Mouse (Mus musculus): Measurements from ENCODE around the gene Rasgrf1.
"Not testable (repeated sequence)": the region's sequence is repeated elsewhere in the genome, so short reads cannot be mapped to it uniquely, and the experiment has no call there.

The Rasgrf1 gene

DNA sequence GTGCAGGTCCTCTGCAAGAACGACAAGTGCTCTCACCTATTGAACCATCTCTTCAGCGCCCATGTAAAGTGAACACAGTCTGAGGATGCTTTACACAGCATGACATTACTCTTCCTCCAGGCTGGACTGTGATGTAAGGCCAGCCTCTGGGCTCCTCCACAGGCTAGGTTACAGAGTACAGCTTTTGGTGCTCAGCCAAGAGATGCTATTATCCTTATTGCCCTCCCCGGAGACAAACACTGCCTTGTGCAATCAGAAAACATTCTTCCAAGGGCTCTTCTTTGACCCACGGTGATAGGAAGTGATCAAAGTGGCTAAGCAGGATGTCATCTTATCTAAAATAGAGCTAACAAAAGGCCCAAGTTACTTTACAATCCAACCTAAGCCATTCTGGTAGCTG is 128.8 kb downstream of the Rasgrf1 start:
- no peak for DNase-seq (ENCODE audit: low spot score)

DNA sequence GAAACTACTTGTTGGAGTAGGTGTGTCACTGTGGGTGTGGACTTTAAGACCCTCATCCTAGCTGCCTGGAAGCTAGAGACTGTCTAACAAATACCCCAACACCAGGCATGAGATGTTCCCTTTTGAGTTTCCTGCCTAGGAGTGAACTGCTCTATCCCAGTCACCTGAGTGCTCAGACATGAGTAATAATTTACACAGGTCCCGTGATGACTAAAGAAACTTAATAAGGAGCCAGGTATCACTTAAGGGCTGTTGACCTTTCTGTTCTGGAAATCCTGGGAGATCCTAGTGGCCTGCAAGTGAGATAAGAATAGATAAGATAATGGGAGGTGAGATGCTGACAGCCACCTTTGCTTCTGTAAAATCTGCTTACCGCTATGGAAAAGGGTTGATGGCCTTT is 131.2 kb downstream of the Rasgrf1 start:
- no peak for DNase-seq (ENCODE audit: low spot score)

DNA sequence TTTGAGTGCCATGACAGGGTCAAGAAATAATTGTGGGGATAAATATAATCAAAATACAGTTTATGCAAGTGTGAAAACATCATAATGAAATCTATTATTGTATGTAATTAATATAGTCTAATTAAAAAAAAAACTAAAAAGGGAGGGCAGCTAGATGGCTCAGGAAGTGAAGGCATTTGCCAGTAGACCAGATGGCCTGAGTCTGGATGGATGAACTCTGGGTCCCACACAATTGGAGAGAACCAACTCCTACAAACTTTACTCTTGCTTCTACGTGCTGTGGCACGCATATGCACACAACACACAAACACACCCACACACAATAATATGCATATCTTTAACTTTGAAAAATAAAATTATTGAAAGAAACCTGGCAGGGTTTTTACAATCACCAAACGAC is 131.8 kb downstream of the Rasgrf1 start:
- DNase-seq (ENCODE audit: low spot score): no peak

DNA sequence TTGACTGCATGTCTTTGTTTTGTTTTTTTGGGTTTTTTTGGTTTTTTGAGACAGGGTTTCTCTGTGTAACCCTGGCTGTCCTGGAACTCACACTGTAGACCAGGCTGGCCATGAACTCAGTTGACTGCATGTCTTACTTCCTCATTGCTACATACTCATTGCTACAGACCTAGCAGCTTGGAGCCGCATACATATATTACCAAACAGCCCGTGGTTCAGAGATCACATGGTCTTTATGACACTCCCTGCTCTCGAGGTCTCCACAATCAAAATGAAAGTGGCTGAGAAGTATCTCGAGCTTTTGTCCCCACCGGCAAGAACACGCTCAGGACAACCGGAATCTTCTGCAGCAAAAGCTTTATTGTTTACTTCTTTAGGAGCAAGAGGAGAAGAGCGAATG is 133.2 kb downstream of the Rasgrf1 start:
- not testable (repeated sequence) for DNase-seq (ENCODE audit: low spot score)

DNA sequence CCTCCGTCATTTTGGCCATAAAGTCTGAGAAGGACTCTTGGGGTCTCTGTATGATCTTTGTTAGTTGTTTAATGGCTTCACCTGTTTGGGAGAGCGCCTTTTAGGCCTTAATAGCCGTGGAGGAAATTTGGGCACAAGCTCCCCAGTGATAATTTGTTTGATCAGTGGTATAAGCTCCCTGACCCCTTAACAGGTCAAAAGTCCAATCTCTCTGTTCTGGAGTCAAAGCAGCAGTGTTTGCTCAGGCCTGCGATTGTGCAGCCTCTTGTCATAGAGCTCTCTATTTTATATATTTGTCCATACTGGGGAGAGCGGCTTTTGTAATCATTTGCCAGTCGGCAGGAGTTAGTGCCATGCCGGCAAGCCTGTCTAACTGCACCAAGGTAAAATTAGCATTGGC is 135.5 kb downstream of the Rasgrf1 start:
- DNase-seq (ENCODE audit: low spot score): no peak

DNA sequence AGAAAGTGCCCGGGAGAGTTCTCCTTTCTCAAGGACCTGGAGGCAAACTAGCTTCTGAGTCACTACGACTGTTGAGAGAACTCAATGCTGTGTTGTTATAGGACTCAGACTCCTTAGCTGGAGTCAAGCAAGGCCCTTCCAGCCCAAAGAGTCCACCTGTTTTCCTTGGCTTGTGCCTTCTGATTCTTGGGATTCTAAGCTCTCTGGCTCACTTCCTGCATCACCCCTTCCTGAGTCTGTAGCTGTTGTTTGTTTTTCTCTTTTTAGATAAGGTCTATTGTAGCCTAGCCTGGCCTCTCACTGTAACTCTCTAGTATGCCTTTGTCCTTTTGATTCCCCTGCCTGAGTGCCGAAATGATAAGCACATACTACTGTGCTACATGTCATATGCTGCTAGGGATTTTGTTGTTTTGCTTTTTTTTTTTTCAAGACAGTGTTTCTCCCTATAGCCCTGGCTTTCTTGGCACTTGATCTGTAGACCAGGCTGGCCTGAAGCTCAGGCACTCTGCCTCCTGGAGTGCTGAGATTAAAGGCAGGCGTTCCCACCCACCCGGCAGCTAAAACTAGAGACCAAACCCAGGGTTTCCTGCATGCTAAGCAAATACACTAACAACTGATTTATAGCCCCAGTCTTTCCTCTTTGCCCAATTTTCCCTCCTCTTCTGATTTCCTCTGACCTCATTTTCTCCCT is 138.4 kb downstream of the Rasgrf1 start:
- DNase-seq (ENCODE audit: low spot score): no peak

DNA sequence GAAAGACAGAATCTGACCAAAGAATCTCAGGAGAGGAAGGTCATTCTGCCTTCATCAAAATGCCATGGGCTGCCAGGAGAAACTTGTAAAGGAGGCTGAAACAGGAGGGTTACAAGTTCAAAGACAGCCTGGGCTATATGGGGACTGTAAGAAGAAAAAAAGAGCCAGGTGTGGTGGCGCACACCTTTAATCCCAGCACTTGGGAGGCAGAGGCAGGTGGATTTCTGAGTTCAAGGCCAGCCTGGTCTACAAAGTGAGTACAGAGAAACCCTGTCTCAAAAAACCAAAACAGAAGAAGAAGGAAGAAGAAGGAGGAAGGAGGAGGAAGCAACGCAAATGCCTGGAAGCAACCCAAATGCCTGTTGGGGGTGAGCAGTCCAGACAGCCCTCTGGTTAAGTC is 144.1 kb downstream of the Rasgrf1 start, which contains the start of gene Ctsh:
Gene Ctsh (plus strand): TSS at position 301 of the 400 bp plus-strand sequence.
- no peak for DNase-seq (ENCODE audit: low spot score)

DNA sequence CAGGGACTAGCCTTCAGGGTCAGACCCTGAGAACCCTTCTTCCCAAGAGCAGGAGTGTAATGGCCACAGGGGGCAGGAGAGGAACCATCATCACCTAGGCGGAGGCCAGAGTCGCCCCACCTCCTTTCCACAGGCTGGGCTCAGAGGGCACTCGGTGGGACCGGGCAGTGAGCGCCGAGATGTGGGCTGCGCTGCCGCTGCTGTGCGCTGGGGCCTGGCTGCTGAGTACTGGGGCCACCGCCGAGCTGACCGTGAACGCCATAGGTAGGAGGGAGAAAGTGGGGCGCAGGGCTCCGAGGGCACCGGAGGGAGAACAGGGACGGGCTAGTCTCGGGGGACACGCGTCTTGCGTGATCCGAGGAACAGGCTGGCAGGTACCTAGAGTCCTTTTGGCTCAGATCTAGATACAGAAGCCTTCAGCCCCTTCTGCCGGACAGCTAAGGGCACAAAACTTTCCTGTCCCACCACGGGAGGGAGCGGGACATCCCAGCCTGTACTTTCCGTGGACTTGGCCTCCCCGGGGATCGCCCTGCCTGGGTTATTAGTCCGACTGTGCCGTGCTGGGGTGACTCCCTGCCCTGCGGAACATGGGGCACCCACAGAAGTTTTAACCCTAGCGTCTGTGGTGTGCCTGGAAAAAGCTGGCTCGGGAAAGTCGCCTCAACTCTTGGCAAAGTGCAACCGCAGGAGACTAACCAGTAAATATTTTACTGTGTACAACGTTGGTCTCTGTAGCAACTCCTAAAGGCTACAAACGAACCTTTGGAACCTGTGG is 144.8 kb downstream of the Rasgrf1 start:
- peak; percentile 71 for DNase-seq (ENCODE audit: low spot score)

DNA sequence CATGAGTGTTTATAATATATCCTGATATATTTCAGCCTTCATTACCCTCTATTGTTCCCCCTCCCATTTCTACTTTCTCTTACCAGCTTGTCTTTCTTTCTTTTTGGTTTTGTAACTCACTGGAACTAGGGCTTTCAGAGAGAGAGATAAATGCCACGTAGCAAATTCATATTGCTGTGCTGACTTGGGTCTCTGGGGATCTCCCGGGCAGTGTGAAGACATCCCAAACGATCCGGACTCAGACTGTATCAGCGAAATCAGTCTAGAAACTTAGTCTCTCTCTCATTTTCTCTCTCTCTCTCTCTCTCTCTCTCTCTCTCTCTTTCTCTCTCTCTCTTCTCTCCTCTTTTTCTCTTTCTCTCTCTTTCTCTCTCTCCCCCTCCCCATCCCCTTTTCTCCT is 145.7 kb downstream of the Rasgrf1 start:
- no peak for DNase-seq (ENCODE audit: low spot score)

DNA sequence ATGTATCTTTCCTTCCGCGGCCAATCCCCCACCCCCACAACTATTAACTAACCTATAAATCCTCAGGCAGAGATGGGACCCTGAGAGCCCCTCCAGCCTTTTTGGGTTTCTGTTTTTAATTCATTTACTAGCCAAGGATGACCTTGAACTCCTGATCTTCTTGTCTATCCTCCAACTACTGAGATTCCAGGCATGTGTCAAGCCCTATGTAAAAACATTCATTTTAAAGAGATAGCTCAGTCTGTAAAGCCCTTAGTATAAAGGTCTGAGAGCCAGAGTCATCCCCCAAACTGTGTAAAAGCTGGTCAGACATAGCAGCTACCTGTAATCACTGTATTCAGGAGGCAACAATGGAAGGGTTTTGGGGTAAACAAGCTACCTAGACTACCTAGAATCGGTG is 146.2 kb downstream of the Rasgrf1 start:
- DNase-seq (ENCODE audit: low spot score): no peak

DNA sequence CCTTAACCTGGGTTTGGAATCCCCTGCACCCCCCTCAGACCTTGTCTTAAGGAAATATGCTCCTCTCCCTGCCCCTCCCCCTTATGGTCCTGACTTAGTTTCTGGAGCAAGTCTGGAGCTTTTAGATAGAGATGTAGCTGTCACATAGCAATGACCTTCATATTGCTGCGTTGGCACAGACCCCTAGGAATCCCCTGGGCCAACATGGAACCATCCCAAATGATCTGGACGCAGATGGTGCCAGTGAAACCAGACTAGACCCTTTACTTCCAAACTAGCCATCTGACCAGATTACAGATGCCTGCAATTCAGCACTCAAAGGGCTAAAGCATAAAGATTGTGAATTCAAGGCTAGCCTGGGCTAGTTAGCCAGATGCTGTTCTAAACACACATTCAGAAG is 147.0 kb downstream of the Rasgrf1 start:
- DNase-seq (ENCODE audit: low spot score): no peak

DNA sequence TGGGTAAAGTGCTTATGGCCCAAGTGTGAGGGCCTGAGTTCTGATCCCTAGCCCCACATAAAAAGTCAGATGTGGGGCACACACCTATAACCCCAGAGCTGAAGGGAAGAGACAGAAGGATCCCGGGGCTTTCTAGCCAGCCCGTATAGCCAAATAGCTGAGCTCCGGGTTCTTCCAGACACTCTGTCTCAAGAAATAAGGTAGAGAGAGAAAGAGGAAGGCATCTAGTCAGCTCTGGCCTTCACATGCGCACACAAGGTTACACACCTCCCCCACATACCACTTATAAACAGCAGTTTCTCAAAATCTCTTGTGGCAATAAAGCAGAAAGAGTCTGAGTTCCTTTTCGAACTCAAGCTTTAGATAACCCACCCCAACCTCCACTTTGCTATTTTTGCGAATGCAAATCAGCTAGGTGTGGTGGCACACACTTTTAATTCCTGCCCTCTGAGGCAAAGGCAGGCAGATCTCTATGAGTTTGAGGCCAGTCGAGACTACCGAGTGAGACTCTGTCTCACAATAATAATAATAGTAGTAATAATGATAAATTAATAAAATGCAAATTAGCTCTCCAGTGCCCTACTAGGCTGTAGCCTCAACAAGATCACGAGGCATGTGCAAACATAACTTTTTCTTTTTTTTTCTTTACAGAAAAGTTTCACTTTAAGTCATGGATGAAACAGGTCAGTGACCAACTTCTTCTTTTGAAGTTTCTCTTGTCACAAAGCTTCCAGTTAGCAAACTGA is 150.3 kb downstream of the Rasgrf1 start:
- no peak for DNase-seq (ENCODE audit: low spot score)

DNA sequence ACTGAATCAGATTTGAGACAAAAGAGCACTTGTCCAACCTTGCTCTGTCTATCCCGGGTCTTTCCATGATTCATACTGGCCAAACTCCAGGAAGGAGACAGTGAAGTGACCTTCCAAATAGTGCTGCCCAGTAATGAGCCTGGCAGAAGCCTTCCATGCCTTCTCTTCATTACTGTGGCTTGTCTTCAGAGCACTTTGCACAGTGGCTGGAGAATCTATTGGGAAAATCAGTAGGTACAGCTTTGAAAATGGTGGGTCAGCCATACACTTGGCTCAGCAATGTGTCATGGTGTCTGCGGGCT is 150.8 kb downstream of the Rasgrf1 start:
- DNase-seq (ENCODE audit: low spot score): no peak

DNA sequence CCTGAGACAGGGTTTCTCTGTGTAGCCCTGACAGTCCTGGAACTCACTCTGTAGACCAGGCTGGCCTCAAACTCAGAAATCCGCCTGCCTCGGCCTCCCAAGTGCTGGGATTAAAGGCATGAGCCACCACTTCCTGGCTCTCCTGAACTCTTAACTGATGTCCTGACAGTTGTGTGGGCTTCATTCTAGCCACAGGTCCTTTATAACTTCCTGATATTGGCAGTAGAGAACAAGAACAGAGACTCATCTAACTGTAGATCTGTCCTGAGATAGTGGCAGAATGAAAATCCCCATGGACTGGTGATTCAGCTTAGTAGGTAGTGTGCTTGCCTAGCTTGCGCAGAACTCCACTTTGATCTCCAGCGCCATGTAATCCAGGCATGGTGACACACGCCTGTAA is 151.2 kb downstream of the Rasgrf1 start:
- DNase-seq (ENCODE audit: low spot score): not testable (repeated sequence)

DNA sequence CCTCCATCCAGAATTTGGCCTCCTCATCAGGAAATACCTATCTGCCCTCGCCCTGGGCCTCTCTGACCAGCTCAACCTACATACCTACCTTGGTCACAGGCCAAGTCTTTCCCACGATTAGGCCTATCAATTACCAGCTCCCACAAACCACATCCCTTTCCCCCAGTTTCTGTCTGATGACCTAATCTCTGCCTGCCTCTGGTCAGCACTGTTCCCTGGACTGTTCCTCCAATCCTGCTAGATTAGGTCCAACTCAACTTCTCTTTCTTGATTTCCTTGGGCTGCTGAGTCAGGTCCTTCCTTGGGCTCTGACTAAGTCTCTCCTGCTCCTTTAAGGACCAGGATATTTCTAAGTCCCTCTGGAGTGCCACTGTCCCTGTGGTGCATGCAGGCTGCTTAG is 157.6 kb downstream of the Rasgrf1 start:
- no peak for DNase-seq (ENCODE audit: low spot score)

DNA sequence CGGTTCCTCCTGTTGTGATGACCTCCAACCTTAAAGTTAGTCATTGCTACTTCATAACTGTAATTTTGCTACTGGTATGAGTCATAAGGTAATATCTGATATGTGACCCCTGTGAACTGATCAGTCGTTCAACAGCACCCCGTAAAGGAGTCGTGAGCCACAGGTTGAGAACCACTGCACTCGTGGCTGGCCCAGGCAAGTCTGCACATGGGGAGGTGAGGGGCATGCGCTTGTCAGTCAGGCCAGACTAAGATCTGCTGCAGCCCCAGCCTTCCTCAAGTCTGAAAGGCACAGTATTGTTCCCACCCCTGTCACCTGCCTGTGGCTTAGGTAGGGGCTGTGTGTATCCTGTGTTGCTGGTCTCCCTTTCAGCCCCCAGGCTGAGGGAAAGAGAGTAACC is 159.1 kb downstream of the Rasgrf1 start:
- DNase-seq (ENCODE audit: low spot score): no peak

DNA sequence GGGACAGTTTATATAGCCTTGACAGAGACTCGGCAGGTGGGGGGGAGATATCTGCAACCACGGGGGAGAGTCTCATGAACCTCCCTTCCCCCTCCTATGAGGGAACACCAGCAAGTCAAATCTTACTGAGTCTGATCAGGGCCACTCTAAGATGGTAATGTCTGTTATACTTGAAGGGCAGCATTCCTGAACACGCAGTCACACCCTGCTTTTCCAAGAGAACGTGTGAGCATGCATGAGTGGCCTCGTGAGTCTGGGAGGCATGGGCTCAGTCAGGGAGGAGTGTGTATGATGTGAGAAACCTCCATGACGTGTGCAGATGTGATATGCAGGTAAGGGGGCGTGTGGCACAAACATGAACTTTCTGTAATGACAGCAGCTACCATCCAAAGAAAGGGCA is 159.8 kb downstream of the Rasgrf1 start:
- DNase-seq (ENCODE audit: low spot score): peak; percentile 25

DNA sequence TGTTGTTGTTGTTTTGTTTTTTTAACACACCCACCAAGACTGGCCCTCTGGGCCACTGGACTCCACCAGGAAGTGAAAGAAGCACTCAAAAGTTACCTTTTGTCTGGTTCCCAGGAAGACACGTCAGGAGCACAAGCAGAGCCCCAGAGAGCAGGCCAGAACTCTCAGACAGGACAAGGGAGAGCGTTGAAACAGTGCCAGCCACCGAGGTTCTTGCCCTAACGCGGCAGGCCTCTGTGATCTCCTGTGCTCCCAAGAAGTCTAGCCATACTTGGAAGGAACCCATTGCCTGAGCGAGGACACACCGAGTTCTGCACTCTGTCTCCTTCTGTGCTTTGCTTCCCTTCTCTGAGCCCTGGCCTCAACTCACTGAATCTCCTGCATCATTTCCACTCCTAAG is 160.5 kb downstream of the Rasgrf1 start:
- DNase-seq (ENCODE audit: low spot score): peak; percentile 53

DNA sequence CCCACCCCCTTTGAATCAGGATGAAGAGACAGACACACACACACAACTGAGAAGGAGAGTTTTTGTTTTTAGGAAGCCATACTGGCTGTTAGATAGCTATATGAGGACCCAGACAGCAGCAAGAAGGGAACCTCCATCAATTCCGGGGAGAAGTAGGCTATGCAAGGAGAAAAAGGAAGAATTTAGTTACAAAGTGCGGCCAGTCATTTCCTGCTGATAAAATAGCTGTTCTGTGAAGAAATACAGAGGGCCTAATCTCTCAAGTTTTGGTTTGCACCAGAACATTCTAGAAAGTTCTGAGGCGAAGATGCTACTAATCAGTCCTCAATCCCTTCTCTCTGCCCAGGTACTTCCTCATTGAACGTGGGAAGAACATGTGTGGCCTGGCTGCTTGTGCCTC is 165.6 kb downstream of the Rasgrf1 start:
- no peak for DNase-seq (ENCODE audit: low spot score)

DNA sequence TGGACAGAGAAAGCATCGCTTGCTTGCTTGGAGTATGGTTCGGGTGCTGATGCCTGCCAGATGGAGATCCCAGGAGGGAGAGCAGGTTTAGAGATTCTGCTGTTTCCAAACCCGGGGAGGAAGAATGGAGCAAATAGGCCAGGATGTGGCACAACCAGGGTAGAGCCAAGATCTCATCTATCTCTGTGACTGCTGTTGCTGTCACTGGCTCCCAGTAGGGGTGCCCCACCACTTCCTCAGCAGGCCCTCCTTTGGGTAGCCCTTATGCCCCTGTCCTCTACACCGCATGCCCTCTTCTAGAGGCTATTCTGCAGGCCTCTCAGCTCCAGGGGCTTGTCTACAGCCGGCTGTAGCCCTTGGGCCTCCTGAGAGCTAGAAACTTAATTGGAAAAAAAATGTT is 166.4 kb downstream of the Rasgrf1 start:
- DNase-seq (ENCODE audit: low spot score): peak; percentile 31
